Mouse (Mus musculus) E14TG2a.4 (cell line): Measurements from ENCODE around the gene Tvp23b.

Experiments
- CTCF ChIP-seq: conservative IDR thresholded peaks from 2 replicates; pipeline ENCODE4 v1.5.1; 2014; ENCODE audit warnings: low read length
- NANOG ChIP-seq: IDR thresholded peaks from 2 replicates; pipeline ENCODE4 v1.6.1; 2014; ENCODE audit warnings: borderline replicate concordance, low read length, mixed read lengths
- POU5F1 ChIP-seq: IDR thresholded peaks from 2 replicates; pipeline ENCODE4 v1.6.1; 2014; ENCODE audit warnings: low read length, borderline replicate concordance

- TF ChIP-seq CTCF (peak; percentile 26), POU5F1 (no peak), NANOG (no peak)
Measured at GRCm38 (mm10) chr11:62909720-62910306, 30.6 kb downstream of the Tvp23b start.
